Mouse (Mus musculus) frontal cortex, postnatal 25 days (tissue): ENCODE data around the gene Lurap1.

Source experiments
- DNase-seq, 2 experiments: peaks; one replicate each; pipeline ENCODE4 v3.0.0; 2022; ENCODE audit warnings: low spot score in 2 of 2

The Lurap1 gene

DNA sequence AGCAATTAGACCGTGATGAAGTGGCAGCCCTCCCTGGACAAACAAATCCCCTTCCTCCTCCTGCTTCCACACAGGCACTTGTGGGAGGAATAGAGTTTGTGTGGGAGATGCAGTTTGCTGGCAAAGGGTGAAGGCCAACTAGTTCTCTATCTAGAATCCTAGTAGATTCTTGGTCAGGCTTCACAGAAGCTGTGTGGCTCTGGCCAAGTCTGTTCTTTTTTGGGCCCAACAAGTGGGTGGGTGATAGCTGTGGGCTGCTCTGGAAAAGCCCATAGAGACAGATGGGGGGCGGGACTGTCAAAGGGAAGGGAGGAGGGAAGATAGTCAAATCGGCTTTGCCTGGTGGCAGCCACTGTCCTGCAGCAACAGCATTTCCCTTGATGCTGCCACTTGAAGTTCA is 9.6 kb upstream of the Lurap1 start:
- peak in 1 of 2 experiments; percentile 55 for DNase-seq

DNA sequence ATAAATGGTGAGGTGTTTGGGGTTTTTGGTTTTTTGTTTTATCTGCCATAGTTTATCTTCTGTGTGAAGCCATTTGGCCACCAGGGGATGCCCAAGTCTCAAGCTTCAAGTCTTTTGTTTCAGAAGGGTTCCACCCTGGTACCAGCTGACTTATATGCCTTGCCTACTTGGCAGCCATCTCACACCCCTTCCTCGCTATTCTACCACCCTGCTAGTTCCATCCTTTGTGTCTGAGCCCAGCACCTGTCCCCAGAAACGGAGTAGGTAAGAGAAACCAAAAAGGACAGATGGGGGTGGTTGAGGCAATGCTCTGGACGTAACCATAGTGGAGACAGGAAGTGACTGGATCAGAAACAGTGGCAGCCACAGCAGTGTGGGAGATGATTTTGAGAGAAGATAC is 8.8 kb upstream of the Lurap1 start:
- DNase-seq = no peak

- DNase-seq = no peak
Measured at GRCm38 (mm10) chr4:116157882-116158281, 6.7 kb upstream of the Lurap1 start.

- DNase-seq = no peak
Measured at GRCm38 (mm10) chr4:116152702-116153101, 1.6 kb upstream of the Lurap1 start.

GRCm38 (mm10) chr4:116150862-116151221 is 296 bp downstream of the Lurap1 start:
- DNase-seq = no peak

DNA sequence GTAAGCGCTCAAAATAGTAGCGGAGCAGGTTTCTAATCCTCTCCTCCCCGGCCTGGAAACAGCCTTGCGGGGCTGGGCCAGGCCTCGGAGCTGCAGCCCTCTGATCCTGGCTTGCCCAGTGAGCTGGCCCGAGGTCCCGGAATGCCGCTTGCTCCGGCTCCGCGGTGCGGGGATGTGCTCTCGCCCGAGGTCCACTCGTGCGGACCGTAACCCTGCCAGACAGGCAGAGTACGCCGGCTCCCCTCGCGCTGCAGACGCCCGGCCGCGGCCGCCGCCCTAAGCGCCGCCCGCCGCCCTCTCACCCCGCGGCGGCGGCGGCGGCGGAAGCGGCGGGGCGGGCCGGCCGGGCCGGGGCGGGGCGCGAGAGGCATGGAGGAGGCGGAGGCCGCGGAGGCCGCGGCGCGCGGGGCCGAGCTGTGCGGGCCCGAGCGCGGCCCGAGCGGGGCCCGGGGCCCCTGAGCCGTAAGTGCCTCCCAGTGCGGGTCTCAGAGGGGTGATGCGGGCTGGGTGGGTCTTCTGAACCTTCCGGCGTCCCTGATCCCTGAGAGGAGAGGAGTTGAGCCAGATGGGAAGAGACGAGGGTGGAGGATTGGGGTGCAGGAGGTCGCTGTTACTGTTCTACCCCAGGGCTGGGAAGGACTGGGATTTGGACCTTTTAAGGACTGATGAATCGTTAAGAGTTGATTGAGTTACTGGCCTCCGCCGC is 829 bp downstream of the Lurap1 start:
- peak in 1 of 2 experiments; percentile 23 for DNase-seq

- DNase-seq = no peak
Measured at GRCm38 (mm10) chr4:116149812-116150155, 1.4 kb downstream of the Lurap1 start.

GRCm38 (mm10) chr4:116143891-116144717 is 7.0 kb downstream of the Lurap1 start:
- peak; percentile 45 to 59 for DNase-seq

GRCm38 (mm10) chr4:116143317-116143811 is 7.8 kb downstream of the Lurap1 start:
- DNase-seq = no peak

- no peak for DNase-seq
Measured at GRCm38 (mm10) chr4:116142269-116142668, 8.9 kb downstream of the Lurap1 start.

DNA sequence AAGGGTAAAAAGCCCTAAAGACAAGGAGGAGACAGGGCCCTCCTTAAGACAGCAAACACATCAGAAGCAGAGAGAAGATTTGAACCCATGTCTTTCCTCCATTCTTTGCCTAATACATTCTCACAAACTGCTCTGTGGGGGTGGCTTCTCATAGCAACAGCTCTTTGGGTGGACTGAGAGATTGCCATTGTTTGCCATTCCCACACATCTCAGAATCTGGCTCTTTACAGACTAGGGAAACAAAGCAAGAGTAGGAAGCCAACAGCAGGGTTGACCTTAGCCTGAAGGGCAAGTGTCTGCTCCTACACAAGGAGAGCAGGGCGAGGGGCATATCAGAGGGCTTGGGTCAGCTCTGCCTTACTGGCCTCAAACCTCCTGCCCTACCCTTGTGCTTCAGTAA is 9.4 kb downstream of the Lurap1 start:
- DNase-seq = no peak

DNA sequence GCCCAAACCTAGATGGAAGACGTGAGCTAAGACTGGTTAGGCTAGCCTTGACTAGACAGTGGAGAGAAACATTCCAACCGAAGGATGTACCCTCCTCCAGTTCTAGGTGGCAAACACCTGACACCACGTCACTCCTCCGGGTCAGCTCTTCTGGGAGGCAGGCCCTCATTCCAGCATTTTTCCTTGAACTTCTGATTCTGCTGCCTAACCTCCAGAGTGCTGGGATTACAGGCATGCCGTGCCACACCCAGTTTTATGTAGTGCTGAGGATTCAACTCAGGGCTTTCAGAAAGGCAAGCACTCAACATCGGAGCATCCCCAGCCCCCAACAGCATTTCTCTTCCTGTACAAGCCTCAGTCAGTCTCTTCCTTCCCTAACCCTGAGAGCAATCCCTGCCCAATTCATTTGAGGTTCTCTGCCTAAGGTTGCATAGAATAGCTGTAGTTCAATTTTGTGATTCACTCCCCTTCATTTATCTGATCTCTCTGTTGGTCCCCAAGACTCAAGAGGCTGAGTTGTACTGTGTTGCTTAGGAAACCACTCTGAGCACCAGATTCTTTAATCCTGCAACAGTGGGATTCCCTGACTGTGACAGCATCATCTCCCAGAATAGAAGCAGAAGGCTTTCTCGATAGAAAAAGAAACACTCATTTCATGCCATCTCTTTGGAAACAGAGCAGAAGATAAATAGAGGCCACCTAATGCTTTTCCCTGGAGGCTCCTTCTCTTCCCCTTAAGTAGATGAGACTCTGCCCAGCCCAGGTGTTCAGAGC is 10.2 kb downstream of the Lurap1 start:
- DNase-seq = no peak

GRCm38 (mm10) chr4:116137421-116137996 is 13.6 kb downstream of the Lurap1 start:
- no peak for DNase-seq

- DNase-seq = no peak
Measured at GRCm38 (mm10) chr4:116134990-116135389, 16.1 kb downstream of the Lurap1 start.

- no peak for DNase-seq
Measured at GRCm38 (mm10) chr4:116133126-116133525, 18.0 kb downstream of the Lurap1 start.

GRCm38 (mm10) chr4:116127956-116128355 is 23.2 kb downstream of the Lurap1 start:
- no peak for DNase-seq

- DNase-seq = no peak
Measured at GRCm38 (mm10) chr4:116125803-116126386, 25.2 kb downstream of the Lurap1 start.

- DNase-seq = peak; percentile 39 to 61
Measured at GRCm38 (mm10) chr4:116123602-116124519, 27.3 kb downstream of the Lurap1 start, which contains the start of the genes Rad54l and Pomgnt1. Rad54l (minus strand) TSS chr4:116123690. Pomgnt1 (plus strand) TSS chr4:116123840.

GRCm38 (mm10) chr4:116122762-116123161 is 28.4 kb downstream of the Lurap1 start:
- DNase-seq = no peak

DNA sequence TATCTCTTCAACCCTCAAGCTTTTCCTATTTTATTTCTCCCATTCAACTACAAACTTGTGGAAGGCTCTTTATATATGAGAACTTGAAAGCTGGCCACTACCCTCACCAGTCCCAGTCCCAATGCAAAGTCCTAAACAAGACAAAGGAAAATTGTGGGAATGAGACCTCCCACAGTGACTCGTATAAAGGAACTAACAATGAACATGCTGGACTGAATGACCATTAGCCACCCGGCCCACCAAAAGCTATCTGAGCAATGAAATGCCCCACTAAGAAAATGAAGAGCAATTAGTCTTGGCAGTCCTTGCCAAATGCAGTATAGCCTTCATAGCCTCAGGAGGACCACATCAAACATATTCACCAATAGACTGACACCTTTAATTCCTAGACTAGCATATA is 39.7 kb downstream of the Lurap1 start:
- no peak for DNase-seq
